Mouse (Mus musculus) forebrain, embryonic 14.5 days (tissue): Measurements from ENCODE around the gene Hoxa10. TPM values are rescaled to one million over a fixed set of nuclear protein-coding genes. Genes with fewer than 3 reads are reported as not detected.

Experiments used
- ATAC-seq: fragments of 200-750 bp; cut with Nextera tagmentation; 2 replicates; pipeline ENCODE4 v1.8.0; 2017; ENCODE audit warnings: mild to moderate bottlenecking, moderate library complexity
- DNase-seq: peaks from one replicate; pipeline ENCODE4 v3.0.0-alpha.2; 2015; ENCODE audit warnings: low spot score
- H3K27ac ChIP-seq: fragments of 300-500 bp; sonication (generic); 2 replicates; pipeline ENCODE4 v1.5.1; 2014; ENCODE audit warnings: low read depth, mild to moderate bottlenecking, control low read depth, low read length, moderate library complexity
- H3K27me3 ChIP-seq: fragments of 300-500 bp; sonication (generic); replicated peaks from 2 replicates; pipeline ENCODE4 v1.6.1; 2014; ENCODE audit warnings: low read length, control low read depth, mixed read lengths; ENCODE audit not compliant: control insufficient read depth, insufficient read depth
- H3K36me3 ChIP-seq: fragments of 300-500 bp; sonication (generic); 2 replicates; pipeline ENCODE4 v1.6.1; 2014; ENCODE audit warnings: low read length, control low read depth; ENCODE audit not compliant: control insufficient read depth, insufficient read depth
- H3K4me1 ChIP-seq: fragments of 300-500 bp; sonication (generic); 2 replicates; pipeline ENCODE4 v1.6.1; 2014; ENCODE audit warnings: antibody characterized with exemption, low read length, control low read depth; ENCODE audit not compliant: control insufficient read depth, insufficient read depth
- H3K4me2 ChIP-seq: fragments of 300-500 bp; sonication (generic); 2 replicates; pipeline ENCODE4 v1.6.1; 2014; ENCODE audit warnings: mild to moderate bottlenecking, control low read depth, low read length
- H3K4me3 ChIP-seq: fragments of 300-500 bp; sonication (generic); 2 replicates; pipeline ENCODE4 v1.5.1; 2014; ENCODE audit warnings: low read depth, low read length, control low read depth
- H3K9ac ChIP-seq: fragments of 300-500 bp; sonication (generic); 2 replicates; pipeline ENCODE4 v1.6.1; 2014; ENCODE audit warnings: mild to moderate bottlenecking, low read length, control low read depth, moderate library complexity
- H3K9me3 ChIP-seq: fragments of 300-500 bp; sonication (generic); replicated peaks from 2 replicates; pipeline ENCODE4 v1.6.1; 2016; ENCODE audit warnings: low read length, control low read depth, mixed read lengths; ENCODE audit not compliant: control insufficient read depth
- WGBS: fragments of 180-500 bp; shearing (Covaris S2); extraction: QIAGEN DNeasy Blood & Tissue Kit; methylation state at CpG from one replicate; pipeline ENCODE4 v1.1.7; 2014; 5-methylcytosine and 5-hydroxymethylcytosine counted together
- polyA plus RNA-seq: library from polyadenylated mRNA; unstranded; fragments of >200 nt; fragmentation: Nextera tagmentation; extraction: Ambion mirVana; gene quantifications from 2 replicates; pipeline ENCODE4 v1.2.1, GENCODE M21; 2014

The Hoxa10 gene
- polyA plus RNA-seq, 1 experiment from 2014 or later: not detected

GRCm38 (mm10) chr6:52221993-52222685, 18.5 kb downstream of the Hoxa10 start:
- peaks cover 6% of the 10 kb centered on the region for H3K4me1 ChIP-seq
- H3K9ac ChIP-seq: no peak overlapping the region
- H3K27me3 ChIP-seq: peaks cover 100% of the 10 kb centered on the region
- ATAC-seq: 0 out of 2 replicates have a peak, but pooled peaks have one; percentile 15
- H3K4me2 ChIP-seq: peak overlapping the region; percentile 68
- no peaks in the 10 kb centered on the region for H3K9me3 ChIP-seq
- no peak for DNase-seq
- no peak overlapping the region for H3K4me3 ChIP-seq
- no peak overlapping the region for H3K27ac ChIP-seq
- H3K36me3 ChIP-seq: no peaks in the 10 kb centered on the region
- 4% methylated on average over 21 of the region's 21 CpGs for WGBS

GRCm38 (mm10) chr6:52221337-52221992, 19.2 kb downstream of the Hoxa10 start, which contains the start of gene Hoxa7:
Gene Hoxa7 (minus strand): TSS chr6:52221854.
- Histone ChIP-seq H3K9me3 (no peaks in the 10 kb centered on the region), H3K36me3 (no peaks in the 10 kb centered on the region), H3K27ac (no peak within 1 kb of the TSS), H3K27me3 (peaks cover 100% of the 10 kb centered on the region), H3K9ac (peak within 1 kb of the TSS; percentile 41; the same call in 1 of the 2 replicates), H3K4me1 (peaks cover 9% of the 10 kb centered on the region), H3K4me3 (peak within 1 kb of the TSS; percentile 37), H3K4me2 (peak within 1 kb of the TSS; percentile 68)
- peak; percentile 87 for DNase-seq
- under 1% methylated on average over 46 of the region's 46 CpGs for WGBS
- ATAC-seq: peak; percentile 64

GRCm38 (mm10) chr6:52220865-52221310, 19.8 kb downstream of the Hoxa10 start:
- H3K9ac ChIP-seq: no peak overlapping the region; the same call in 1 of the 2 replicates
- WGBS: 5% methylated on average over 12 of the region's 12 CpGs
- ATAC-seq (no peak), DNase-seq (no peak)
- H3K4me3 ChIP-seq: peak overlapping the region; percentile 37; the same call in 1 of the 2 replicates
- no peaks in the 10 kb centered on the region for H3K36me3 ChIP-seq
- H3K9me3 ChIP-seq: no peaks in the 10 kb centered on the region
- peaks cover 9% of the 10 kb centered on the region for H3K4me1 ChIP-seq
- peaks cover 100% of the 10 kb centered on the region for H3K27me3 ChIP-seq
- H3K4me2 ChIP-seq: peak overlapping the region; percentile 68
- H3K27ac ChIP-seq: no peak overlapping the region

- no peak overlapping the region for H3K4me3 ChIP-seq
- H3K9ac ChIP-seq: no peak overlapping the region
- no peaks in the 10 kb centered on the region for H3K9me3 ChIP-seq
- no peak overlapping the region for H3K27ac ChIP-seq
- no peak for ATAC-seq
- no peak overlapping the region for H3K4me2 ChIP-seq
- H3K27me3 ChIP-seq: peaks cover 100% of the 10 kb centered on the region
- H3K4me1 ChIP-seq: peaks cover 9% of the 10 kb centered on the region
- DNase-seq: no peak
- H3K36me3 ChIP-seq: no peaks in the 10 kb centered on the region
- WGBS: 9% methylated on average over 32 of the region's 32 CpGs
Observed at GRCm38 (mm10) chr6:52220003-52220864, 20.4 kb downstream of the Hoxa10 start.

- ATAC-seq: no peak
- Histone ChIP-seq H3K4me2 (no peak overlapping the region), H3K4me1 (peaks cover 9% of the 10 kb centered on the region), H3K4me3 (no peak overlapping the region), H3K36me3 (no peaks in the 10 kb centered on the region), H3K9me3 (no peaks in the 10 kb centered on the region), H3K27ac (no peak overlapping the region), H3K9ac (no peak overlapping the region), H3K27me3 (peaks cover 100% of the 10 kb centered on the region)
- 16% methylated on average over 9 of the region's 9 CpGs for WGBS
- no peak for DNase-seq
Observed at GRCm38 (mm10) chr6:52219234-52219942, 21.3 kb downstream of the Hoxa10 start.

GRCm38 (mm10) chr6:52218643-52219215, 21.9 kb downstream of the Hoxa10 start:
- ATAC-seq (no peak), DNase-seq (no peak)
- WGBS: 6% methylated on average over 14 of the region's 14 CpGs
- Histone ChIP-seq H3K4me2 (no peak overlapping the region), H3K27me3 (peaks cover 100% of the 10 kb centered on the region), H3K4me1 (peaks cover 9% of the 10 kb centered on the region), H3K9ac (no peak overlapping the region), H3K27ac (no peak overlapping the region), H3K36me3 (no peaks in the 10 kb centered on the region), H3K9me3 (no peaks in the 10 kb centered on the region), H3K4me3 (no peak overlapping the region)

- ATAC-seq: no peak
- no peaks in the 10 kb centered on the region for H3K9me3 ChIP-seq
- H3K4me3 ChIP-seq: no peak overlapping the region
- DNase-seq: no peak
- peaks cover 9% of the 10 kb centered on the region for H3K4me1 ChIP-seq
- H3K27me3 ChIP-seq: peaks cover 100% of the 10 kb centered on the region
- no peaks in the 10 kb centered on the region for H3K36me3 ChIP-seq
- no peak overlapping the region for H3K27ac ChIP-seq
- WGBS: 2% methylated on average over 23 of the region's 23 CpGs
- H3K9ac ChIP-seq: no peak overlapping the region
- H3K4me2 ChIP-seq: no peak overlapping the region
Observed at GRCm38 (mm10) chr6:52217895-52218642, 22.6 kb downstream of the Hoxa10 start.
